Mouse (Mus musculus): Measurements from ENCODE around the gene Soat2.
"Not testable (repeated sequence)": the region's sequence is repeated elsewhere in the genome, so short reads cannot be mapped to it uniquely, and the experiment has no call there.

DNA sequence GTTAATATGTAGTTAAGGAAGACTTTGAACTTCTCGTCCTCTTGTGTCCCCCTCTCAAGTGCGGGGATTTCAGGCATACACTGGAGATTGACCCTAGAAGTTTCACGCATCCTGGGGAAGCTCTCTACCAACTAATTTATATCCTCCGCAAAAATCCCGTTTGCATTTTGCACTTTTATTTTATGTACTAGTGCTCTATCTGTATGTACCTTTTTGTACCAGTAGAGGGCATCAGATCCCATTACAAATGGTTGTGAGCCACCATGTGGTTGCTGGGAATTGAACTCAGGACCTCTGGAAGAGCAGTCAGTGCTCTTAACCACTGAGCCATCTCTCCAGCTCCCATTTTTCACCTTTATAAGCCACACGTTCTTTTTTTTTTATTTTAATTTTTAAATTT lies 4.7 kb downstream of the Soat2 start:
- TF ChIP-seq CTCF (IDR thresholded peaks at IDR 0.05; ENCODE audit: borderline replicate concordance, extremely low read depth, insufficient read depth, insufficient read length); POLR2A (IDR thresholded peaks at IDR 0.05; ENCODE audit: borderline replicate concordance, extremely low read depth, insufficient read depth, insufficient read length, poor library complexity, severe bottlenecking): not testable (repeated sequence)

All from brain, embryonic 14.5 days (tissue).